Mouse (Mus musculus) lung, embryonic 14.5 days (tissue): ENCODE measurements around the gene Rps19bp1. TPM values are rescaled to one million over a fixed set of nuclear protein-coding genes. Genes with fewer than 3 reads are reported as not detected.

Experiments
- ATAC-seq: fragments of 200-750 bp; cut with Nextera tagmentation; 2 replicates; pipeline ENCODE4 v1.8.0; 2017; ENCODE audit warnings: mild to moderate bottlenecking, moderate TSS enrichment, moderate library complexity; ENCODE audit not compliant: insufficient read depth
- DNase-seq: peaks from one replicate; pipeline ENCODE4 v3.0.0-alpha.2; 2015
- H3K27ac ChIP-seq: fragments of 300-500 bp; sonication (generic); 2 replicates; pipeline ENCODE4 v1.5.1; 2014; ENCODE audit warnings: low read depth, mild to moderate bottlenecking, moderate library complexity
- H3K27me3 ChIP-seq: fragments of 300-500 bp; sonication (generic); 2 replicates; pipeline ENCODE4 v1.6.1; 2014; ENCODE audit warnings: low read length, control low read depth; ENCODE audit not compliant: insufficient read depth
- H3K36me3 ChIP-seq: fragments of 300-500 bp; sonication (generic); 2 replicates; pipeline ENCODE4 v1.6.1; 2014; ENCODE audit warnings: control low read depth; ENCODE audit not compliant: insufficient read depth
- H3K4me1 ChIP-seq: fragments of 300-500 bp; sonication (generic); 2 replicates; pipeline ENCODE4 v1.6.1; 2014; ENCODE audit warnings: antibody characterized with exemption, control low read depth; ENCODE audit not compliant: insufficient read depth
- H3K4me2 ChIP-seq: fragments of 300-500 bp; sonication (generic); 2 replicates; pipeline ENCODE4 v1.6.1; 2014; ENCODE audit warnings: mild to moderate bottlenecking
- H3K4me3 ChIP-seq: fragments of 300-500 bp; sonication (generic); 2 replicates; pipeline ENCODE4 v1.5.1; 2014; ENCODE audit warnings: low read depth, low read length
- H3K9ac ChIP-seq: fragments of 300-500 bp; sonication (generic); 2 replicates; pipeline ENCODE4 v1.6.1; 2014
- H3K9me3 ChIP-seq: fragments of 300-500 bp; sonication (generic); 2 replicates; pipeline ENCODE4 v1.6.1; 2016; ENCODE audit warnings: low read depth, low read length, control low read depth
- CTCF ChIP-seq: IDR thresholded peaks from 2 replicates; pipeline ENCODE4 v1.5.1; 2016; ENCODE audit warnings: antibody characterized with exemption, low read depth
- WGBS: fragments of 180-500 bp; shearing (Covaris S2); extraction: QIAGEN DNeasy Blood & Tissue Kit; methylation state at CpG from one replicate; pipeline ENCODE4 v1.1.7; 2014; 5-methylcytosine and 5-hydroxymethylcytosine counted together
- polyA plus RNA-seq: library from polyadenylated mRNA; unstranded; fragments of >200 nt; fragmentation: Nextera tagmentation; extraction: Ambion mirVana; gene quantifications from 2 replicates; pipeline ENCODE4 v1.2.1, GENCODE M21; 2014

The Rps19bp1 gene
- polyA plus RNA-seq, 1 experiment from 2014 or later, result 61.0 TPM

DNA sequence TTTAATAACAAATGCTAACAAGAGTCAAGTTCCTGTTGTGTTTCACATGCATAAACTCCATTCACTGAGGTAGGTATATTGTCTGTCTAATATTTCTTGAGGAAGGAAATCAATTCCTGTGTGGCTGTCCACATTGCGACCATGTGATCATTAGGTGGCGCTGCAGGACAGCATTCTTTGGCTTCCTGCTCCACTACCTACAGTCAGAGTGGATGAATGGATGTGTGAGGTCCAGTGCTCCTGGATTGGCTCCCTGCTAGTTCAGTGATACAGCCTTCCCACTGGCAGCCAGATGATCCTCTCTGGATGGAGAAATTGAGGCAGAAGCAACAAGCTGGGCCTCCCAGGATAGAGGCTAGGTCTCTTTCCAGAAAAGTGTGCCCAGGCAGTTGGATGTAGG lies 2.2 kb upstream of the Rps19bp1 start:
- peak; percentile 89 for DNase-seq
- WGBS, result 0% methylated on average over 2 of the region's 2 CpGs

DNA sequence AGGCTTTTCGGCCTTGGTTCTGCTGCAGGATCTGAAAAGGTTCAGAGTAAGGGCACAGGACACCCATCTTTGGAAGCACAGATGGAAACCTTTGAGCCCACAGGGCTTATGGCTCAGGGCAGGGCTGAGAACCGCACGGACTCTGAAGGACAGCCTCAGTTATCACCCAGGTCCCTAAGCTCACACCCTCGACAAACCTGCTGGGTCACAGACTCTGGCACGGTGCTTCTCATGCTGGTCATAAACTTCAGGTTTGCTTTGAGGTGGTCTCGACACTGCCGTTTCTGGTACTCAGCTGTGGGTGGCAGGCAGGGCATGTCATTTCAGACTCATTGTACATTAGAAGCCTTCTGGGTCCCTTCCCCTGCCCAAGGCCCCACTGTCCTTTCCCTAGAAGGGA lies 3.0 kb downstream of the Rps19bp1 start:
- 78% methylated on average over 7 of the region's 7 CpGs for WGBS
- peaks cover 41% of the 10 kb centered on the region for H3K36me3 ChIP-seq
- H3K4me2 ChIP-seq, result no peak overlapping the region

More for the DNA sequence above, 2.2 kb upstream of the Rps19bp1 start:
- no peak overlapping the region for H3K4me2 ChIP-seq
- H3K9ac ChIP-seq, result no peak overlapping the region
- TF ChIP-seq CTCF, result peak; percentile 88
- H3K27me3 ChIP-seq, result no peaks in the 10 kb centered on the region
- H3K4me3 ChIP-seq, result no peak overlapping the region
- no peaks in the 10 kb centered on the region for H3K9me3 ChIP-seq
- H3K27ac ChIP-seq, result no peak overlapping the region
- no peak for ATAC-seq
- no peaks in the 10 kb centered on the region for H3K36me3 ChIP-seq
- H3K4me1 ChIP-seq, result no peaks in the 10 kb centered on the region

DNA sequence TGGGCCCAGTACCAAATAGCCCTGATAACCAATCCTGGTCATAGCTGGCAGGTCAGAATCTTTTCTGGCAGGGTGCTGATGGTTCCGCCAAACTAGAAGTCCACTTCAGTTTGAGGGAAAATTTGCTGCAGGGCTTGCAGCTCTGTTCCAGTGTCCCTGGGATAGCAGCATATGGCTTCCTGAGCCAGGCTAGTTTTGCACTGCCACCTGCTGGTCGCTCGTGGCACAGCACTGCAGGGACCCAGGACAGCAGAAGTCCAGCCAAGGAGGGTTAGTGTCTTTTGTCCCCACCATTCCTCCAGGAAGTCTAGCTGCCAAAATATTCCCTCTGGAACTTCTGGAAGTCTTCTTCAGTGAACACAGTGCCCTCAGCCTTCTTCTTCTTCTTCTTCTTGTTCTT lies 3.4 kb downstream of the Rps19bp1 start:
- Histone ChIP-seq H3K9ac (no peak overlapping the region), H3K27ac (no peak overlapping the region), H3K9me3 (no peaks in the 10 kb centered on the region), H3K4me2 (no peak overlapping the region), H3K4me3 (no peak overlapping the region), H3K4me1 (peaks cover 8% of the 10 kb centered on the region), H3K27me3 (no peaks in the 10 kb centered on the region), H3K36me3 (peaks cover 45% of the 10 kb centered on the region)
- peak; percentile 97 for TF ChIP-seq CTCF
- ATAC-seq (no peak), DNase-seq (peak; percentile 94)
- 7% methylated on average over 3 of the region's 3 CpGs for WGBS

More for the DNA sequence above, 3.0 kb downstream of the Rps19bp1 start:
- Histone ChIP-seq H3K27ac (no peak overlapping the region), H3K27me3 (no peaks in the 10 kb centered on the region), H3K4me1 (peaks cover 8% of the 10 kb centered on the region), H3K4me3 (no peak overlapping the region), H3K9ac (no peak overlapping the region), H3K9me3 (no peaks in the 10 kb centered on the region)
- no peak for DNase-seq
- no peak for TF ChIP-seq CTCF
- no peak for ATAC-seq

DNA sequence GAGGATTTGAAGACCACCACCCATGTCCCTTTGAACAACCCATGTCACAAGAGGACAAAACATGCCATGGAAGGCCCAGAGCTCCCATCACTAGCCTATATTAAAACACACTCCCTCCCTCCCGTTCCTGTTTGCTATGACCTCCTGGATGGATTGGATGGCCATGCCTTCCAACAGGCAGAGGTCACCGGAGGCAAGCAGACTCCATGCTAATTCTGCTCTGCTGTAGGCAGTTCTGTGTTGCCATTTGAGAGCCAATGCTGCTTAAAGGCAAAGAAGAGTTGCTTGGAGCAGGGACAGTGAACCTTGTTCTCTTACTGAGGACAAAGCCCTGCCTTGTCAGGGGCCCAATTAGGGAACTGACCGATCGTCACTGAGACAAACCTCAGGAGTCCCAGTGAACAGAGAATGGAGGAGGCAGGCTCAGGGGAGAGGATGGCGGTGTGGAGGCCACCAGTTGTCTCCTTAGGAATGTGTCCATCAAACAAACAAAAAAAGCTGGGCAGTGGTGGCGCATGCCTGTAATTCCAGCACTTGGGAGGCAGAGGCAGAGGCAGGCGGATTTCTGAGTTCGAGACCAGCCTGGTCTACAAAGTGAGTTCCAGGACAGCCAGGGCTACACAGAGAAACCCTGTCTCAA lies 4.6 kb downstream of the Rps19bp1 start:
- Histone ChIP-seq H3K27ac (0 out of 2 replicates have a peak overlapping the region, but pooled peaks have one; percentile 98), H3K4me3 (no peak overlapping the region), H3K4me1 (peaks cover 8% of the 10 kb centered on the region), H3K36me3 (peaks cover 45% of the 10 kb centered on the region), H3K9me3 (no peaks in the 10 kb centered on the region), H3K9ac (no peak overlapping the region), H3K27me3 (no peaks in the 10 kb centered on the region), H3K4me2 (no peak overlapping the region)
- ATAC-seq, result no peak
- DNase-seq, result no peak
- WGBS, result 77% methylated on average over 8 of the region's 8 CpGs
- TF ChIP-seq CTCF, result no peak

DNA sequence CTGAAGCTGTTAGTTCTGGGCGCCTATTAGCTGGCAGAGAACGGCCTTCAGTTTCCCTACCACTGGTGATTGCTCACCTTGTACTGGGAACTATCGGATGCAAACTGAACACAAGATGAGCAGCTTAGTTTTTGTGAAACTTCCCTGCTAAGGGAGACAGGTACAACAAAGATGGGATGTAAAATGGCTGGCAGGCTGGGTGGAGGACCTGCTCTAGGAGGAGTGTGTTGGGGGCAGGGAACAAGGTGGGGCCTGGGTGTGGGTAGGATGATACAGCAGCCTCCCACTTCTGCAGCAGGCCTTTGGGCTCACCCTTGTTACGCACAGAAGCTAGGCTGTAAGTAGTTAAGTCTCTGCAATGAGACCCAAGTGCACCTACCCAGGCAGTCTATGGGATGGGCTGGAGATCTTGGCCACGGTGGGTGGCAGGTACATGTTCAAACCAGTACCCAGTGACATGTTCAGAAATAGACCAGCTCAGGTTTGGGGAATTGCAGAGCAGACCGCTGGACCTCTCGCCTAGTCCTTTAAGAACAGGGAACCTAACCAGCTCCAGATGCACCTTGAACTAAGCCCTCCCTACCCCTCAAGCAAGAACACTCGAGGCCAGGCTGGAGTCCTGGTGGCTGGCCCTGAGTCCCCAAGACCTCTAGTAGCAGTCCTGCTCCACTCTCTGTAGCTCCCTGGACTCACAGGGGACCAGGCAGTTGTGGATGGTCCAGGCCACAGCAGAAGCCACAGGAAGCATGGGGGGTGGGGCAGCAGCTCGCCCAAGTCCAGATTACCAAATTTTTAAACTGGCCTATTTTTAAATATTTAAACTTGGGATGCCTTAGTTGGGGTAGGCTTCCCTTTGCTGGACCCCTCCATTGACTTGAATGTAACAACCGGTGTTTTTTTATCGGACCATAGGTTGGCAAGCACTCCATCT lies 5.6 kb downstream of the Rps19bp1 start:
- H3K36me3 ChIP-seq, result peaks cover 45% of the 10 kb centered on the region
- ATAC-seq (no peak), DNase-seq (no peak)
- peak overlapping the region; percentile 98 for H3K27ac ChIP-seq
- H3K27me3 ChIP-seq, result no peaks in the 10 kb centered on the region
- TF ChIP-seq CTCF, result no peak
- peak overlapping the region; percentile 13; the same call in 1 of the 2 replicates for H3K9ac ChIP-seq
- peaks cover 8% of the 10 kb centered on the region for H3K4me1 ChIP-seq
- H3K4me3 ChIP-seq, result peak overlapping the region; percentile 91
- 48% methylated on average over 11 of the region's 11 CpGs for WGBS
- H3K9me3 ChIP-seq, result no peaks in the 10 kb centered on the region
- peak overlapping the region; percentile 94; the same call in 1 of the 2 replicates for H3K4me2 ChIP-seq

DNA sequence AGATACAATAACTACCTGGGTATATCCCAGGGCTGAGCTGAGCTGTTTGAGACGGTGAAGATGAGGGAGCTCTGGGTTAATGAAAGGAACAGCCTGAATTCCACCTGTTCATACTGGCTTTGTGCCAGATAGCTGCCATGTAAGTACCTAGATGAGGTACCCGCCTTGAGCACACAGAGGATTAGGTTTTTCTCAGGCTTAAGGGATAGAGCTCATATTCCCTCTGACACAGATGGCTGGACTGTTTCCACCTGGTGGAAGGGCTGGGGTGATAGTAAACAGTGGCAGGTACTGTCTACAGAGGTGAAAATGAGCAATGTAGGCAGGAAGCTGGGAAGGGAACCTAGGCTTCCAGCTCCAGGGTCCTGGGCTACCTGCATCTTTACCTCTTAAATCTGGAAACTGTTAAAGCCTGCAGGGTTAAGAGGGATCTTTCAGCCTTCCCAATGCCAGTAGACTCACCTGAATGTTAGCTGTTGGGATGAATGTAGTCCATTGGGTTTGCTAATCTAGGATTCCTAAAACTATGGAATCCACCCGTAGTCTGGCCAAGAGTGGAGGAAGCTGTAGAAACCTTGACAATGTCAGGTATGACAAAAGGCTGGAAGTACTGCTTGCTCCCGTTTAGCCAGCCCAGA lies 6.4 kb downstream of the Rps19bp1 start:
- Histone ChIP-seq H3K9ac (peak overlapping the region; percentile 13; the same call in 1 of the 2 replicates), H3K9me3 (no peaks in the 10 kb centered on the region), H3K4me1 (peaks cover 8% of the 10 kb centered on the region), H3K4me3 (peak overlapping the region; percentile 91), H3K27ac (peak overlapping the region; percentile 98), H3K27me3 (no peaks in the 10 kb centered on the region), H3K36me3 (peaks cover 45% of the 10 kb centered on the region), H3K4me2 (peak overlapping the region; percentile 94)
- peak; percentile 64 for DNase-seq
- no peak for ATAC-seq
- 16% methylated on average over 4 of the region's 4 CpGs for WGBS
- TF ChIP-seq CTCF, result no peak
